Mouse (Mus musculus): ENCODE measurements at regions not wholly inside any gene's neighbourhood (a gene's known extent, or its start where the extent isn't known, plus 50 kb on each side); places are given as distances from the start of the nearest gene placed in this dataset.

- 90% methylated on average over 7 of the region's 7 CpGs for WGBS
- H3K27ac ChIP-seq (ENCODE audit: low read depth) = no peak overlapping the region
- no peaks in the 10 kb centered on the region for H3K9me3 ChIP-seq (ENCODE audit: control insufficient read depth, low read length)
- no peaks in the 10 kb centered on the region for H3K27me3 ChIP-seq (replicated peaks; ENCODE audit: control insufficient read depth, insufficient read depth, low read length)
- ATAC-seq (replicated peaks; ENCODE audit: low FRiP score, low TSS enrichment, low read depth) (no peak), DNase-seq (ENCODE audit: low spot score) (no peak)
- no peak overlapping the region for H3K4me3 ChIP-seq (ENCODE audit: low read depth, low read length)
- H3K9ac ChIP-seq (ENCODE audit: low read length) = no peak overlapping the region
- H3K36me3 ChIP-seq (ENCODE audit: control insufficient read depth, insufficient read depth, low read length) = no peaks in the 10 kb centered on the region
- no peak overlapping the region for H3K4me2 ChIP-seq (ENCODE audit: low read length)
- H3K4me1 ChIP-seq (replicated peaks; ENCODE audit: control insufficient read depth, insufficient read depth, low read length) = no peaks in the 10 kb centered on the region
Measured at GRCm38 (mm10) chr16:49997040-49997439, 196.7 kb downstream of the Cd47 start.

GRCm38 (mm10) chr16:50000805-50001204 is 200.5 kb downstream of the Cd47 start:
- Histone ChIP-seq H3K4me3 (ENCODE audit: low read depth, low read length) (no peak overlapping the region), H3K36me3 (ENCODE audit: control insufficient read depth, insufficient read depth, low read length) (no peaks in the 10 kb centered on the region), H3K4me1 (replicated peaks; ENCODE audit: control insufficient read depth, insufficient read depth, low read length) (no peaks in the 10 kb centered on the region), H3K27ac (ENCODE audit: low read depth) (no peak overlapping the region), H3K27me3 (replicated peaks; ENCODE audit: control insufficient read depth, insufficient read depth, low read length) (no peaks in the 10 kb centered on the region), H3K9me3 (ENCODE audit: control insufficient read depth, low read length) (no peaks in the 10 kb centered on the region), H3K9ac (ENCODE audit: low read length) (no peak overlapping the region), H3K4me2 (ENCODE audit: low read length) (no peak overlapping the region)
- 59% methylated on average over 4 of the region's 4 CpGs for WGBS
- DNase-seq (ENCODE audit: low spot score) = no peak
- no peak for ATAC-seq (replicated peaks; ENCODE audit: low FRiP score, low TSS enrichment, low read depth)

GRCm38 (mm10) chr16:50001662-50002455 is 201.5 kb downstream of the Cd47 start:
- ATAC-seq (replicated peaks; ENCODE audit: low FRiP score, low TSS enrichment, low read depth) (no peak), DNase-seq (ENCODE audit: low spot score) (no peak)
- Histone ChIP-seq H3K9me3 (ENCODE audit: control insufficient read depth, low read length) (no peaks in the 10 kb centered on the region), H3K9ac (ENCODE audit: low read length) (no peak overlapping the region), H3K4me3 (ENCODE audit: low read depth, low read length) (no peak overlapping the region), H3K36me3 (ENCODE audit: control insufficient read depth, insufficient read depth, low read length) (no peaks in the 10 kb centered on the region), H3K4me1 (replicated peaks; ENCODE audit: control insufficient read depth, insufficient read depth, low read length) (no peaks in the 10 kb centered on the region), H3K27ac (ENCODE audit: low read depth) (no peak overlapping the region), H3K4me2 (ENCODE audit: low read length) (no peak overlapping the region), H3K27me3 (replicated peaks; ENCODE audit: control insufficient read depth, insufficient read depth, low read length) (no peaks in the 10 kb centered on the region)
- 59% methylated on average over 3 of the region's 3 CpGs for WGBS

GRCm38 (mm10) chr16:50002456-50002788 is 202.1 kb downstream of the Cd47 start:
- Histone ChIP-seq H3K36me3 (ENCODE audit: control insufficient read depth, insufficient read depth, low read length) (no peaks in the 10 kb centered on the region), H3K9ac (ENCODE audit: low read length) (no peak overlapping the region), H3K27me3 (replicated peaks; ENCODE audit: control insufficient read depth, insufficient read depth, low read length) (no peaks in the 10 kb centered on the region), H3K4me2 (ENCODE audit: low read length) (no peak overlapping the region), H3K27ac (ENCODE audit: low read depth) (no peak overlapping the region), H3K9me3 (ENCODE audit: control insufficient read depth, low read length) (no peaks in the 10 kb centered on the region), H3K4me1 (replicated peaks; ENCODE audit: control insufficient read depth, insufficient read depth, low read length) (no peaks in the 10 kb centered on the region), H3K4me3 (ENCODE audit: low read depth, low read length) (no peak overlapping the region)
- WGBS = 86% methylated on average over 3 of the region's 3 CpGs
- no peak for ATAC-seq (replicated peaks; ENCODE audit: low FRiP score, low TSS enrichment, low read depth)
- DNase-seq (ENCODE audit: low spot score) = no peak

GRCm38 (mm10) chr16:50009046-50009445 is 208.7 kb downstream of the Cd47 start:
- H3K9ac ChIP-seq (ENCODE audit: low read length) = no peak overlapping the region
- WGBS = 84% methylated on average over 3 of the region's 3 CpGs
- no peaks in the 10 kb centered on the region for H3K9me3 ChIP-seq (ENCODE audit: control insufficient read depth, low read length)
- no peaks in the 10 kb centered on the region for H3K4me1 ChIP-seq (replicated peaks; ENCODE audit: control insufficient read depth, insufficient read depth, low read length)
- H3K4me2 ChIP-seq (ENCODE audit: low read length) = no peak overlapping the region
- no peaks in the 10 kb centered on the region for H3K27me3 ChIP-seq (replicated peaks; ENCODE audit: control insufficient read depth, insufficient read depth, low read length)
- DNase-seq (ENCODE audit: low spot score) (no peak), ATAC-seq (replicated peaks; ENCODE audit: low FRiP score, low TSS enrichment, low read depth) (no peak)
- H3K36me3 ChIP-seq (ENCODE audit: control insufficient read depth, insufficient read depth, low read length) = no peaks in the 10 kb centered on the region
- no peak overlapping the region for H3K4me3 ChIP-seq (ENCODE audit: low read depth, low read length)
- H3K27ac ChIP-seq (ENCODE audit: low read depth) = no peak overlapping the region

DNA sequence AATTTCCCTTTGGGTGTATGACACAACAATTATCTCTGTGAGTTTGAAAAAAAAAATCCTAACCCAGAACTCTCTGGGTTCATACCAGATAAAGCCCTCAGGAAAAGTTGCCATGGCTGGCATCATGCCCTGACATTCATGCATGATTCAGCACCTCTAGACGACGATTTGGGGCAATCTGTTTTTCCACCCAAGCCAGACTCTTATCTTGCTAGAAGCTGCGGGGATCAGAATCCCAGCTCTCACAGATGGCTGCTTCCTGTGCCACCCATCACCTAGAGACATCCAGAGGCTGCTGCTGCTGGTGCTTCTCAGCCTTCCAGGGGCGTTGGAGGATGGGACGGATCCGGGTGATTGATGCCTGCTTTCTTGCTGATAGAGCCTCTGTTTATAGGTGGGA is 209.2 kb downstream of the Cd47 start:
- Histone ChIP-seq H3K4me3 (ENCODE audit: low read depth, low read length) (no peak overlapping the region), H3K9ac (ENCODE audit: low read length) (no peak overlapping the region), H3K36me3 (ENCODE audit: control insufficient read depth, insufficient read depth, low read length) (no peaks in the 10 kb centered on the region), H3K27me3 (replicated peaks; ENCODE audit: control insufficient read depth, insufficient read depth, low read length) (no peaks in the 10 kb centered on the region), H3K27ac (ENCODE audit: low read depth) (no peak overlapping the region), H3K4me1 (replicated peaks; ENCODE audit: control insufficient read depth, insufficient read depth, low read length) (no peaks in the 10 kb centered on the region), H3K4me2 (ENCODE audit: low read length) (no peak overlapping the region), H3K9me3 (ENCODE audit: control insufficient read depth, low read length) (no peaks in the 10 kb centered on the region)
- DNase-seq (ENCODE audit: low spot score) = no peak
- ATAC-seq (replicated peaks; ENCODE audit: low FRiP score, low TSS enrichment, low read depth) = no peak
- 18% methylated on average over 6 of the region's 6 CpGs for whole genome bisulfite sequencing

GRCm38 (mm10) chr16:50010074-50010473 is 209.7 kb downstream of the Cd47 start:
- Histone ChIP-seq H3K9ac (ENCODE audit: low read length) (no peak overlapping the region), H3K27me3 (replicated peaks; ENCODE audit: control insufficient read depth, insufficient read depth, low read length) (no peaks in the 10 kb centered on the region), H3K27ac (ENCODE audit: low read depth) (no peak overlapping the region), H3K4me1 (replicated peaks; ENCODE audit: control insufficient read depth, insufficient read depth, low read length) (no peaks in the 10 kb centered on the region), H3K9me3 (ENCODE audit: control insufficient read depth, low read length) (no peaks in the 10 kb centered on the region), H3K4me2 (ENCODE audit: low read length) (no peak overlapping the region), H3K4me3 (ENCODE audit: low read depth, low read length) (no peak overlapping the region), H3K36me3 (ENCODE audit: control insufficient read depth, insufficient read depth, low read length) (no peaks in the 10 kb centered on the region)
- no peak for DNase-seq (ENCODE audit: low spot score)
- 34% methylated on average over 5 of the region's 5 CpGs for WGBS
- ATAC-seq (replicated peaks; ENCODE audit: low FRiP score, low TSS enrichment, low read depth) = no peak

DNA sequence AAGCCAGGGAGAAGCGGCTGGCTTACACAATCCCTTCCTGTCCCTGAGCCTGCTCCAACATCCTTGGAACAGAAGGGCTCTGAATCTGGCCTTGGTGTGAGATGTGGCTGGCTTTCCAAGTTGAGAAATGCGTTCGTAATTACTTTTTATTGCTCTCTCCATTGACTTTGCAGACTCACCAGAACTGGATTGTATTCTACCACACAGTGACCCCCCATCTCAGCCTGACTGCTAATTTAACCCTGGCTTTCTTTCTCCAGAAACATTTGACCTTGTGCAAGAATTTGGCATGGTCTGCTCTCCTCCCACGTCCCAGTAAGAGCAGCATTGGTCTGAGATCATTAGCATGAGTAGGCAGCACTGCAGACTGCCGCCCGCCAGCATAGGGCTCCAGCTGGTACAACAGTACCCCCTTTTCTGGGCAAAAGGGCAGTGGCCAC is 210.2 kb downstream of the Cd47 start:
- H3K9ac ChIP-seq (ENCODE audit: low read length) = no peak overlapping the region
- no peak overlapping the region for H3K27ac ChIP-seq (ENCODE audit: low read depth)
- H3K9me3 ChIP-seq (ENCODE audit: control insufficient read depth, low read length) = no peaks in the 10 kb centered on the region
- 46% methylated on average over 6 of the region's 6 CpGs for WGBS
- no peaks in the 10 kb centered on the region for H3K27me3 ChIP-seq (replicated peaks; ENCODE audit: control insufficient read depth, insufficient read depth, low read length)
- no peaks in the 10 kb centered on the region for H3K36me3 ChIP-seq (ENCODE audit: control insufficient read depth, insufficient read depth, low read length)
- ATAC-seq (replicated peaks; ENCODE audit: low FRiP score, low TSS enrichment, low read depth) (no peak), DNase-seq (ENCODE audit: low spot score) (no peak)
- H3K4me3 ChIP-seq (ENCODE audit: low read depth, low read length) = no peak overlapping the region
- H3K4me2 ChIP-seq (ENCODE audit: low read length) = no peak overlapping the region
- no peaks in the 10 kb centered on the region for H3K4me1 ChIP-seq (replicated peaks; ENCODE audit: control insufficient read depth, insufficient read depth, low read length)

DNA sequence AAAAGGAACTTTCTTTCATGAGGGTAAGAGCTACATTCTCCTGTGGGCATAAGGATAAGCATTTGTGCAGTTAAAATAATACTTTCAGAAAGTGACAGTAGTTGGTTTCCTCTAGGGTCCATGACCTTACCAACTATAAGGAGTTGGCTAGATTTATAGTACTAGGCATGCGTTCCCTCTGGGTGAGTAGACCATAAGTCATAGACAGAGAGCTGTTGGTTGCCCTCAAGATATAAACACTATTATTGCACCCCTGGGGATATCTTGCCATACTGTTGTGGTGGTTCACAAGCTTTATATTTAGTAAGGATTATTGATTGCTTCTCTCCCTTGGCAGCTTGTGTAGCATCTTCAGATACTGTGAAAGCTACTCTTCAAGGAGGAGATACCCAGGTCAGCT is 223.6 kb downstream of the Cd47 start:
- no peaks in the 10 kb centered on the region for H3K36me3 ChIP-seq (ENCODE audit: control insufficient read depth, insufficient read depth, low read length)
- ATAC-seq (replicated peaks; ENCODE audit: low FRiP score, low TSS enrichment, low read depth) (no peak), DNase-seq (ENCODE audit: low spot score) (no peak)
- 0 out of 2 replicates have a peak, but pooled peaks cover 2% of the 10 kb centered on the region for H3K9me3 ChIP-seq (ENCODE audit: control insufficient read depth, low read length)
- no peak overlapping the region for H3K9ac ChIP-seq (ENCODE audit: low read length)
- no peak overlapping the region for H3K4me2 ChIP-seq (ENCODE audit: low read length)
- no peaks in the 10 kb centered on the region for H3K27me3 ChIP-seq (replicated peaks; ENCODE audit: control insufficient read depth, insufficient read depth, low read length)
- H3K4me1 ChIP-seq (replicated peaks; ENCODE audit: control insufficient read depth, insufficient read depth, low read length) = peaks cover 9% of the 10 kb centered on the region; the same call in 1 of the 2 replicates
- no peak overlapping the region for H3K27ac ChIP-seq (ENCODE audit: low read depth)
- WGBS = 72% methylated on average over 1 of the region's 1 CpGs
- no peak overlapping the region for H3K4me3 ChIP-seq (ENCODE audit: low read depth, low read length)
